ENCODE assay signal across 8 mouse cellular contexts in genomic region chr11:58954420-58955142, GRCm38 (mm10). TPM values are rescaled to one million over a fixed set of nuclear protein-coding genes. Genes with fewer than 3 reads are reported as not detected.
DNase-seq lines count a peak whose midpoint lies in the region; ATAC-seq and TF ChIP-seq lines count a peak whose summit lies in the region.

Hist3h2a (plus strand) TSS chr11:58954685.
Trim17 (plus strand) TSS chr11:58954685.

- peak within 1 kb of the TSS; percentile 91 for H3K4me2 ChIP-seq in hindbrain, embryonic 13.5 days

- H3K4me1 ChIP-seq in hindbrain, embryonic 13.5 days (replicated peaks): peaks cover 60% of the 10 kb centered on the region

- peak within 1 kb of the TSS; percentile 97 for H3K9ac ChIP-seq in hindbrain, embryonic 13.5 days

- CTCF ChIA-PET in Patski (lab: Charles Lee): interaction anchor here (1.3 to 2.7 kb wide), 3 partner anchors 24 to 40 kb away, joined by 5 to 8 read pairs (median 6); partner anchors contain the start of gene Trim11

- TF ChIP-seq CTCF in Patski (IDR thresholded peaks at IDR 0.05): peak; percentile 66

- peaks cover 9% of the 10 kb centered on the region for H3K36me3 ChIP-seq in hindbrain, embryonic 13.5 days

- H3K9me3 ChIP-seq in hindbrain, embryonic 13.5 days: no peaks in the 10 kb centered on the region

- POLR2A ChIA-PET in Patski (lab: Charles Lee): interaction anchor here (0.9 to 1.4 kb wide), 4 partner anchors 12 to 35 kb away, joined by 3 to 6 read pairs (median 3); partner anchors contain the start of gene Trim11

- in situ Hi-C loops in Patski (cut with MboI; ENCODE audit: low pct_unique_long_range_greater_than_20kb): no loop called here

- peak; percentile 93 for DNase-seq in Patski (ENCODE audit: low read depth, low spot score)
- peak; percentile 91 to 96 for DNase-seq in cerebellum, postnatal 14 days
- peak; percentile 81 to 89 for DNase-seq in frontal cortex, postnatal 14 days (ENCODE audit: low spot score in 2 of 2)
- DNase-seq in layer of hippocampus, postnatal 25 days (ENCODE audit: extremely low spot score in 1 of 2, low spot score in 1 of 2): peak; percentile 69 to 78
- peak; percentile 97 for DNase-seq in lung, postnatal 25 days (ENCODE audit: low spot score)
- DNase-seq in retina, embryonic 14.5 days (ENCODE audit: low spot score): peak; percentile 99
- peak; percentile 87 for DNase-seq in thymus, postnatal 4 days

- H3K27ac ChIP-seq in hindbrain, embryonic 13.5 days: peak within 1 kb of the TSS; percentile 100

- no peaks in the 10 kb centered on the region for H3K27me3 ChIP-seq in Patski
- H3K27me3 ChIP-seq in hindbrain, embryonic 13.5 days: no peaks in the 10 kb centered on the region

- H3K4me3 ChIP-seq in hindbrain, embryonic 13.5 days: peak within 1 kb of the TSS; percentile 96

- peak; percentile 86 for ATAC-seq in Patski
- ATAC-seq in hindbrain, embryonic 13.5 days (ENCODE audit: low FRiP score): peak; percentile 91

- WGBS in hindbrain, embryonic 13.5 days: under 1% methylated on average over 49 of the region's 49 CpGs

RNA-seq across cellular contexts. Expression of gene Hist3h2a, which starts in this region (rescaled TPM):
- 20.9 TPM for polyA plus RNA-seq in Patski (2021)
- 138 and 142 TPM in 2 replicates for polyA plus RNA-seq in hindbrain, embryonic 13.5 days (2015; fragmentation: Nextera tagmentation; extraction: Ambion mirVana)
- 10 to 100 TPM; 66.0 to 73.9 TPM for total RNA-seq in layer of hippocampus, postnatal 25 days (2021)

RNA-seq across cellular contexts. Expression of gene Trim17, which starts in this region (rescaled TPM):
- 0.26 TPM for polyA plus RNA-seq in Patski (2021)
- polyA plus RNA-seq in hindbrain, embryonic 13.5 days (2015; fragmentation: Nextera tagmentation; extraction: Ambion mirVana): 1.6 TPM in 2 replicates
- total RNA-seq in layer of hippocampus, postnatal 25 days (2021): 1 to 10 TPM; 5.3 to 5.5 TPM

Comparison
In these comparisons a context has a peak if more than half of its experiments do, and no peak if none do; other contexts are left out.
1. Peak in every context shown above with its lines: DNase-seq, ATAC-seq, H3K4me3 ChIP-seq and H3K27ac ChIP-seq.